Mouse (Mus musculus): ENCODE measurements around the gene Atp10a. TPM values are rescaled to one million over a fixed set of nuclear protein-coding genes. Genes with fewer than 3 reads are reported as not detected.

The Atp10a gene
- polyA plus RNA-seq, 1 experiment from 2014 or later, result 1.7 TPM

GRCm38 (mm10) chr7:58740196-58740595, 84.2 kb downstream of the Atp10a start:
- Histone ChIP-seq H3K79me2 (ENCODE audit: inconsistent target) (no peaks in the 10 kb centered on the region), H3K4me3 (ENCODE audit: inconsistent target) (no peak overlapping the region), H3K36me3 (ENCODE audit: inconsistent target) (no peaks in the 10 kb centered on the region), H3K27ac (no peak overlapping the region)
- WGBS (ENCODE audit: missing documents), result 97% methylated on average over 13 of the region's 13 CpGs

DNA sequence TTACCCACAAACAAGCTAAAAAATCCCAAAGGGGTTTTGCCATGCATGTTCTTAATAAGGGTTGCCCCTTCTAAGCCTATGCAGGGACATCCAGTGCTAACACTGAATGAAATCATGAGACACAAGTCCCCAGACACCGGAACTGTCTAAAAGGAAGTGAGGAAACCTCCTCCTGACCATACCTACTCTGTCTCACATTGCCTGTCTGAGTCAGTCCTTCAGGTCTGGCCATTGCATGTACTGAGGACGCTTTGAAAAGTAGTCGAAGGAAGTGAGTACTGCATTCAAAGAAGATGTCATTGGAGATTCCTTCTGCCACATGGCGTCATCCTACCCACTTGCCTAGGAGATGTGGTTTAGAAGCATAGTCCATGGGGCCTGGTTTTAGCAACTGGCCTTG, 84.9 kb downstream of the Atp10a start:
- H3K4me3 ChIP-seq (ENCODE audit: inconsistent target), result no peak overlapping the region
- H3K79me2 ChIP-seq (ENCODE audit: inconsistent target), result no peaks in the 10 kb centered on the region
- no peaks in the 10 kb centered on the region for H3K36me3 ChIP-seq (ENCODE audit: inconsistent target)
- WGBS (ENCODE audit: missing documents), result 11% methylated on average over 4 of the region's 4 CpGs
- no peak overlapping the region for H3K27ac ChIP-seq

- WGBS (ENCODE audit: missing documents), result 36% methylated on average over 4 of the region's 4 CpGs
- H3K36me3 ChIP-seq (ENCODE audit: inconsistent target), result no peaks in the 10 kb centered on the region
- H3K27ac ChIP-seq, result no peak overlapping the region
- H3K4me3 ChIP-seq (ENCODE audit: inconsistent target), result no peak overlapping the region
- H3K79me2 ChIP-seq (ENCODE audit: inconsistent target), result no peaks in the 10 kb centered on the region
Observed at GRCm38 (mm10) chr7:58742009-58742408, 86.0 kb downstream of the Atp10a start.

- Histone ChIP-seq H3K4me3 (ENCODE audit: inconsistent target) (no peak overlapping the region), H3K79me2 (ENCODE audit: inconsistent target) (no peaks in the 10 kb centered on the region), H3K27ac (no peak overlapping the region), H3K36me3 (ENCODE audit: inconsistent target) (no peaks in the 10 kb centered on the region)
- 56% methylated on average over 1 of the region's 1 CpGs for WGBS (ENCODE audit: missing documents)
Observed at GRCm38 (mm10) chr7:58742648-58743047, 86.7 kb downstream of the Atp10a start.

GRCm38 (mm10) chr7:58743362-58744320, 87.7 kb downstream of the Atp10a start:
- 57% methylated on average over 4 of the region's 4 CpGs for WGBS (ENCODE audit: missing documents)
- no peaks in the 10 kb centered on the region for H3K79me2 ChIP-seq (ENCODE audit: inconsistent target)
- H3K27ac ChIP-seq, result no peak overlapping the region
- H3K36me3 ChIP-seq (ENCODE audit: inconsistent target), result no peaks in the 10 kb centered on the region
- no peak overlapping the region for H3K4me3 ChIP-seq (ENCODE audit: inconsistent target)

DNA sequence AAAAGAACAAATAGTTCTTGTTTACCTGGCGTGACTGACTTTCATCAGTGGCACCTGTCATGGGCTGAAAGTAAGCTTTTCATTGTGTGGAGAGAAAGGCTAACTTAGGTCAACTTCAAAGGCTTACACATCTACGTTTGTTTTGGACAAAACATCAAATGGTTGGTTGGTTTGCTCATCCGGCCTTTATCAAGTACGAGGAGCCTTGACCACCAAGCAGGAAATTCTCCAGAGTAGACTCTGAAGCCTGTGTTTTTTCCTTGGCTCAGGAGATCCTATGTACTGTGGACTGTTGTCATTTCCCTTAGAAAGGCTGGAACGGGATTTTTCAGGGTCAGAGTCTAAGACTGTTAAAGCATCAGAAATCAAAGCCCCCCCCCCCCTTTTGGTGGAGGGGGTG, 90.9 kb downstream of the Atp10a start:
- no peaks in the 10 kb centered on the region for H3K36me3 ChIP-seq (ENCODE audit: inconsistent target)
- H3K27ac ChIP-seq, result no peak overlapping the region
- WGBS (ENCODE audit: missing documents), result 92% methylated on average over 5 of the region's 5 CpGs
- H3K4me3 ChIP-seq (ENCODE audit: inconsistent target), result no peak overlapping the region
- no peaks in the 10 kb centered on the region for H3K79me2 ChIP-seq (ENCODE audit: inconsistent target)

DNA sequence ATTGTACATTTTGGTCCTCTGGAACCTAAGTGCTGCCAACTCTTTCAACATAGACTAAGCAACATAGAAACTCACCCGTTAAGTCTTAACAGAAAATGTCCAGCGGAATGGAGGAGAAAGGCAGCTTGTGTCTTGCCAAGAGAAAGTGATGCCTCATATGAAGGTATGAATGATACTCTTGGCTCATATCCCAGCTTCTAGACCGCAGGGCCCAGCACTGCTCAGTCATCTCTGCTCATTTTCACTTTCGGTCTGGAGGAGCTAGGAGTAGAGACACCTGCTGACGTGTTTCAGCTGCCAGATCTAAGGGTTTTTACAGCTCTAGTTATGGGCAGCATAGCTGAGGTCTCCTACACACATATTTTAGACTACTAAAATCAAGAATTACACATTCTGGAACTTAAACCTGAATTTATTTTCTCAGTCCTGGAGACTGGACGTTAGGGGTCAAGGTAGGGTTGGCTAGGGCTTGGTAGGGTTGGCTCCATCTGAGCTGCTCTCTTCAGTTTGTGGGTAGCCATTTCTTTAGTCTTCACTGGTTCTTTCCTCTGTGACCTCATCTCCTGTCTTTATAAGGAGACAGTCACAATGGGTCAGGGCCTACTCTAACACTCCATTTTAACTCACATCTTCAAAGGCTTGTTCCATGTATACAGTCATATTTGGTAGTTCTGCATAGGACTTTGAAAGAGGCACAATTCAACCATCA, 94.1 kb downstream of the Atp10a start:
- no peaks in the 10 kb centered on the region for H3K79me2 ChIP-seq (ENCODE audit: inconsistent target)
- 44% methylated on average over 6 of the region's 6 CpGs for WGBS (ENCODE audit: missing documents)
- H3K27ac ChIP-seq, result no peak overlapping the region
- no peak overlapping the region for H3K4me3 ChIP-seq (ENCODE audit: inconsistent target)
- no peaks in the 10 kb centered on the region for H3K36me3 ChIP-seq (ENCODE audit: inconsistent target)

GRCm38 (mm10) chr7:58752041-58752440, 96.1 kb downstream of the Atp10a start:
- Histone ChIP-seq H3K36me3 (ENCODE audit: inconsistent target) (no peaks in the 10 kb centered on the region), H3K79me2 (ENCODE audit: inconsistent target) (no peaks in the 10 kb centered on the region), H3K27ac (no peak overlapping the region), H3K4me3 (ENCODE audit: inconsistent target) (no peak overlapping the region)
- 95% methylated on average over 5 of the region's 5 CpGs for WGBS (ENCODE audit: missing documents)

DNA sequence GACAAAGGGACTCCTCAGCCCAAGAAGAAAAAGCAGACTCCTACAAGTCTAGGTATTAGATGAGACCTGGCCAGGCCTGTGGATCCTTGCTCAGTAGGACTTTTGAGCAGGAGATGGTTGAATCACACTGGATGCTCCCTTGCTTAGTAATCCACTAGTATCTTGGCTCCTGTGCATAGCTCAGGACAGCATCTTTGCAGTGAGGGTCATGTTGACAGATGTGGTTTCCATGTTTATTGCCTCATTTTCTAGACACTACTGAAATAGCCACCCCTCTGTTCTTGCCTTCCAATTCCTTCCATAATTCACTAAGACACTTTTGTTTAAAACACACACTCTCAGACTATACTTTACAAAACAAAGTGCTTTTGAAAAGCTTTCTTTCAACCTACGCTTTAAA, 98.1 kb downstream of the Atp10a start:
- H3K4me3 ChIP-seq (ENCODE audit: inconsistent target), result no peak overlapping the region
- no CpG with 5 or more reads among the region's 1 CpGs for WGBS (ENCODE audit: missing documents)
- H3K36me3 ChIP-seq (ENCODE audit: inconsistent target), result no peaks in the 10 kb centered on the region
- no peaks in the 10 kb centered on the region for H3K79me2 ChIP-seq (ENCODE audit: inconsistent target)
- H3K27ac ChIP-seq, result no peak overlapping the region

DNA sequence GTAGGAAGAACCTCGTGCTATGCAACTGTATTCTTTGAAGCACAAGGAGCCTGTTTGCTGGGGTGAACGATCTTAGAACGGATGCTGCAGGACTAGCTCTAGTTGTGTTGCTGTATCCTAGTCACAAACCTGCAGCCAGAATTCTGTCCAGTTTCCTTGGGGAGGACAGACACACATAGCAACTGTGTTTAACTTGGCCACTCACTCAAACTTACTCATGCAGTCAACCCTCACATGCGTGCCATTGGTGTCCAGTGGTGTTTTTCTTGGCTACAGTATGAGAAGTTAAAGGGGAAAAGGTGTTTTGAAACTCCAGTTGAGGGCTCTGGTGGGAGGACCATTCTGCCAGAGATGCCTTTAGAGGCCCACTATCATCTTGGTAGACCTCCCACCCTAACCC, 98.6 kb downstream of the Atp10a start:
- H3K27ac ChIP-seq, result no peak overlapping the region
- 96% methylated on average over 4 of the region's 4 CpGs for WGBS (ENCODE audit: missing documents)

GRCm38 (mm10) chr7:58755083-58755482, 99.1 kb downstream of the Atp10a start:
- Histone ChIP-seq H3K79me2 (ENCODE audit: inconsistent target) (no peaks in the 10 kb centered on the region), H3K4me3 (ENCODE audit: inconsistent target) (no peak overlapping the region), H3K27ac (no peak overlapping the region), H3K36me3 (ENCODE audit: inconsistent target) (no peaks in the 10 kb centered on the region)

More for the DNA sequence above, 98.6 kb downstream of the Atp10a start:
- no peak overlapping the region for H3K4me3 ChIP-seq (ENCODE audit: inconsistent target)
- no peaks in the 10 kb centered on the region for H3K79me2 ChIP-seq (ENCODE audit: inconsistent target)
- H3K36me3 ChIP-seq (ENCODE audit: inconsistent target), result no peaks in the 10 kb centered on the region

GRCm38 (mm10) chr7:58755846-58756245, 99.9 kb downstream of the Atp10a start:
- Histone ChIP-seq H3K27ac (no peak overlapping the region), H3K36me3 (ENCODE audit: inconsistent target) (no peaks in the 10 kb centered on the region), H3K4me3 (ENCODE audit: inconsistent target) (no peak overlapping the region), H3K79me2 (ENCODE audit: inconsistent target) (no peaks in the 10 kb centered on the region)
- WGBS (ENCODE audit: missing documents), result 90% methylated on average over 1 of the region's 1 CpGs

- 94% methylated on average over 2 of the region's 2 CpGs for WGBS (ENCODE audit: missing documents)
- H3K79me2 ChIP-seq (ENCODE audit: inconsistent target), result no peaks in the 10 kb centered on the region
- no peak overlapping the region for H3K4me3 ChIP-seq (ENCODE audit: inconsistent target)
- H3K36me3 ChIP-seq (ENCODE audit: inconsistent target), result no peaks in the 10 kb centered on the region
- no peak overlapping the region for H3K27ac ChIP-seq
Observed at GRCm38 (mm10) chr7:58757331-58757730, 101.4 kb downstream of the Atp10a start.

GRCm38 (mm10) chr7:58758396-58758795, 102.4 kb downstream of the Atp10a start:
- H3K27ac ChIP-seq, result no peak overlapping the region
- H3K4me3 ChIP-seq (ENCODE audit: inconsistent target), result no peak overlapping the region
- H3K79me2 ChIP-seq (ENCODE audit: inconsistent target), result no peaks in the 10 kb centered on the region
- H3K36me3 ChIP-seq (ENCODE audit: inconsistent target), result no peaks in the 10 kb centered on the region
- 82% methylated on average over 3 of the region's 3 CpGs for WGBS (ENCODE audit: missing documents)

DNA sequence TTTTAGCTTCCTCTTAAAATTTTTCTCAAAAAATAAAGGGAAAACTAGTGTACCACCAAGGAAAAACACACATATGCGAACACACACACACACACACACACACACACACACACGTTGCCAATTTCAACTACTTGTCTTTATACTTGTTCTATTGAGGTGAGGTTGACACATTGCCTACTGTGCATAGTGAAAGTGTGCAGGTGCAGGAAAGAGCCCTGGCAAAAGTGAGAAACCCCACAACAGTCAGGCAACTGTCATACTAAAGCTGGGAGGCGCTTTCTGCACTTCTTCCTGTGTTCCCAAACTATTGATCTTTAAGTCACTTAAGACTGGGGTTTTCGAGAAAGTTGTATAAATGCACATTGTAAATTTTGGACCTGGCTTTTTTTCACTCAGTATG, 103.3 kb downstream of the Atp10a start:
- Histone ChIP-seq H3K36me3 (ENCODE audit: inconsistent target) (no peaks in the 10 kb centered on the region), H3K4me3 (ENCODE audit: inconsistent target) (no peak overlapping the region), H3K27ac (no peak overlapping the region), H3K79me2 (ENCODE audit: inconsistent target) (no peaks in the 10 kb centered on the region)
- WGBS (ENCODE audit: missing documents), result 92% methylated on average over 4 of the region's 4 CpGs

All from macrophage (primary cell).